Mouse (Mus musculus) liver, postnatal 0 days (tissue): ENCODE measurements at regions not wholly inside any gene's neighbourhood (a gene's known extent, or its start where the extent isn't known, plus 50 kb on each side); places are given as distances from the start of the nearest gene placed in this dataset.

Experiments used
- CTCF ChIP-seq: sonication (generic); IDR thresholded peaks from 2 replicates; pipeline ENCODE4 v1.5.1; 2016; ENCODE audit warnings: antibody characterized with exemption, low read depth
- EP300 ChIP-seq: IDR thresholded peaks from 2 replicates; pipeline ENCODE4 v1.6.1; 2016; ENCODE audit warnings: antibody characterized with exemption, low read depth, mild to moderate bottlenecking

DNA sequence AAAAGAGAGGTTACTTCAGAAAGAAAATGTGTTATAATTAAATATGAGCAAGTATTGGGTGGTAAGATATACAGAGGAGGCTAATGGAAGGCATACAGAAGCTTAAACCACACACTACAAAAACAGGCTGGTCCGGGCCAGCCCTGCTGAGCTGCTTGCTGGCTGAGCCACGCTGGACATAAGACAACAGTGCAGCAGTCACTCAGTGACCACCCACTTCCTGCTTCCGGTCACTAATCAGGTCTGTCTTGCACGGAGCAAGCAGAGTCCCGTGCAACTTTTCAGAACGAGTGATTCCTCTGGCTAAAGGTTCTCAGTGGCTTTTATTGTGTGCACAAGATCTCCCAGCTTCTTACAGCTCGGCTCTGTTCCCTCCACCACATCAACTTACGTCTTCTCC, 220.1 kb downstream of the Efnb2 start:
- TF ChIP-seq CTCF (no peak), EP300 (no peak)
